Mouse (Mus musculus): Measurements from ENCODE around the gene Lrrc58.

GRCm38 (mm10) chr16:37874501-37875235, 6.5 kb downstream of the Lrrc58 start:
- no peak for TF ChIP-seq CTCF (IDR thresholded peaks at IDR 0.05; ENCODE audit: control insufficient read depth, insufficient read depth, insufficient read length)
- TF ChIP-seq MYOG (IDR thresholded peaks at IDR 0.05; ENCODE audit: control insufficient read depth, extremely low read depth, insufficient read length): no peak
- TF ChIP-seq USF1 (IDR thresholded peaks at IDR 0.05; ENCODE audit: low read depth): no peak
- TF ChIP-seq MAX (IDR thresholded peaks at IDR 0.05): no peak

Data from C2C12 (cell line).